Mouse (Mus musculus) liver, adult (tissue): ENCODE results near the gene Cyp3a25.
"Not testable (repeated sequence)": the region's sequence is repeated elsewhere in the genome, so short reads cannot be mapped to it uniquely, and the experiment has no call there.

ENCODE experiments used
- GATA4 ChIP-seq: IDR thresholded peaks from 2 replicates; pipeline ENCODE4 v1.6.1; 2014; ENCODE audit warnings: mild to moderate bottlenecking, low read length; ENCODE audit not compliant: insufficient replicate concordance

Cyp3a25 gene

GRCm38 (mm10) chr5:146009509-146009908, at the start of gene Cyp3a25:
Cyp3a25 (minus strand) TSS chr5:146009618.
- TF ChIP-seq GATA4: not testable (repeated sequence)

GRCm38 (mm10) chr5:146021136-146021535, 11.7 kb upstream of the Cyp3a25 start:
- TF ChIP-seq GATA4: peak; percentile 82; the same call in 1 of the 2 replicates

- peak; percentile 78 for TF ChIP-seq GATA4
Observed at GRCm38 (mm10) chr5:146018275-146018674, 8.9 kb upstream of the Cyp3a25 start.

- TF ChIP-seq GATA4: no peak
Observed at GRCm38 (mm10) chr5:146011251-146011650, 1.8 kb upstream of the Cyp3a25 start.

GRCm38 (mm10) chr5:145967080-145967479, 42.3 kb downstream of the Cyp3a25 start:
- no peak for TF ChIP-seq GATA4
